Mouse (Mus musculus): ENCODE data around the gene Slc38a1.

The Slc38a1 gene

DNA sequence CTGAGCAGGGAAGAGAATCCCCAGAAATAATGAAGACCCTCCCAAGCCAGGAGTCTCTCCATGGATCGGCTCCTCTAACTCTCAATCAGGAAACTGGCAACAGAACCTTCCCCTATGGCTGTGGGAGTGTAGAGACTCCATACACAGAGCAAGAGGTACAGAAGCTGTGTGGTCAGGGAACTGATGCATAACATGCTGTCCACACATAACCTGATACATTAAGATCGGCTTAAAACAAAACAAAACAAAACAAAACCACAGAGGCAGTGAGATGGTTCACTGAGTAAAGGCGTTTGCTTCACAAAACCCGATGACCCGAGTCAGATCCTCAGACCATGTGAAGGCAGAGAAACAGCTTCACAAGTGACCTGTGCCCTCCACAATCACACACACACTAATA is 35.3 kb downstream of the Slc38a1 start:
- no peak for DNase-seq (ENCODE audit: low spot score)

DNA sequence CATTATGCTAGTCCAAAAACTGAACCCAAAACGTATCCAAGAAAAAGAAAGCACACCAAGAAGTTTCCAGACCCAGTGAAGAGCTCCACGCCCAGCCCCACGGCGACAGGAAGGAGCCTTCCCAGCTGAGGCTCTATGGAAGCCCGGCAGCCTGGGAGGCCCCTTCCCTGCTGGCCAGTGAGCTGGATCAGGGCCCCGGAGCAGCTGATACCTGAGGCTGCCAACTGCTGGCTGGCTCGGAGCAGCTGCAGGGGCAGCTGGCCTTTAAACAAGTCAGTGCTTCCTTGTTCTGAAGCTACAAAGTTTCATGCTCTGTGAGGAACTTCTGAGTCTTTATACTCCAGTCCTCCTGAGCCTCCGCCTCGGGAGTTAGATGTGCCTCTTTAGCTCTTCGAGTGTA is 38.4 kb downstream of the Slc38a1 start:
- peak; percentile 51 for DNase-seq (ENCODE audit: low spot score)

DNA sequence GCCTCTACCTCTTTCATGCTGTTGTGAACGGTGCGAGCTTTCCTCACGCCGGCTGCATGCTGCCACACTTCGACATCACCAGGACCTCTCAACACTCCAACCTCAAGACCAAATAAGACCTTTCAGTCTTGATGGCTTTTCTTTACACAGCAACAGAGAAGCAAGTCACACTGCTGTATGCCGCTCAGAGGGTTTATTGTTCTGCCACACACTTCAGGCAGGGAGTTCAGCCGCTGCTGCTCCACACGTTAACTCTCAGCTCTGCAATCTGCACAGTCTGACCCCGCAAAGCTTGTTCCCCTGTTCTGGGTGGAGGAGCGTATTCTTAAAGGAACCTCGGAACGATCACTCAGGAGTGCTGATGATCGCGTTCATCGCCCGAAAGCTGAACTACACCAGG is 40.7 kb downstream of the Slc38a1 start:
- DNase-seq (ENCODE audit: low spot score): no peak

DNA sequence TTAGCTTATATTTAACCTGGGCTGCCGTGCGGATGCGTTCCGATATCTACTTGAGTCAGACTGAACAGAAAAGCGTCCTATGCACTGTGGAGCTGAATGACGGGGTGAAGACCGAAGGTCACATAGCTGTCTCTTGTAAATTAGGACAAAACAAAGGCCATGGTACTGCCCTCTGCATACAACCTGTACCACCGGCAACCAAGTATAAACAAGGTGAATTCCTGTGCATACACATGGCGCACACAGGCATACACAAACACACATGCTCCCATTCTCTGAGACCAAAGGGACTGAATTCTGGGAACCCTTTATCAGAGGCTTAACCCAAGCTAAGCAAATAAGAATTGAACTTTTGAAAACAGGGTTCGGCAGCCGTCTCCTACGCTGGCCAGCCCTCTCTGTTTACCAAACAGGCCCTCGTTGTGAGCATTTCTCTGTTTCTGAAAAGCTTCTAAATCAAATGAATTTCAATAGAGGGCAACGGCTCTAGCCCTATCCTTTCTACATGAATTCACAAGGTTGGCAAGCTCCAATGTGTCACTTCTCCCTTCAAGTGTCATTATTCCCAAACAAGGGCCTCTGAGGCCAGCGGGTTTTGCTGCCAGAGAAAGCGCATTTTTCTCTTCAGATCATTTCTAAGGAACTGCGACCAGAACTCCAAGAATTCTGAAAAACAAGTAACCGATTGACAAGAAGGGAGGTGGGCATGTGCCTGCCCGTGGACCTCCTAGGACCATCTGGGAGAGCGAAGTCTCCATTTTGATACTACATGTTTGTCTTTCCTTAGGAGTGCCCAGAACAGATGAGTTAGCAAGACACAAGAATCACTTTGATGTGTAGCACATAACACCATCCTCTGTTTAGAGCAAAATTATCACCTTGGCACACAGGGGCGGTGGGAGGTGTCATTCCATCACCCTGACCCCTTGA is 42.6 kb downstream of the Slc38a1 start:
- peak; percentile 21 for DNase-seq (ENCODE audit: low spot score)

- no peak for DNase-seq (ENCODE audit: low spot score)
Observed at GRCm38 (mm10) chr15:96598888-96599578, 43.7 kb downstream of the Slc38a1 start.

DNA sequence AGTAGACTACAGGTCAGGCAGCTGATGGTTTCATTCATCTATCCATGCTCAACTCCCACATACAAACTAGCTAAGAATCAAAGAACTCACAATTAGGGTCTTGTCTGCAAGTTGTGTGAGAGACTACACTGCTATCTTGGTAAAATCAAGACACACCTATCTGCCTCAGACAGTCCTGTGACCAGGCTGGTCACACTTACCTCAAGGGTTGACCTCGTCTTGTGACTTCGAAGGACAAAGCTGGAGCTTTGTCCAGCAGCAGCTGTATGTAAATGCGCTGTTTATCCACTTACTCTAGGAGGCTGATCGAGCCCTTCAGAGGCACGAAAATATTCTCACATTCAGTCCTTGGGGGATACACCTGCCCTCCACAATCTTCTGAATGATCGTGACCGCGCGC is 45.6 kb downstream of the Slc38a1 start:
- no peak for DNase-seq (ENCODE audit: low spot score)

GRCm38 (mm10) chr15:96594316-96594715 is 48.4 kb downstream of the Slc38a1 start:
- DNase-seq (ENCODE audit: low spot score): no peak

DNA sequence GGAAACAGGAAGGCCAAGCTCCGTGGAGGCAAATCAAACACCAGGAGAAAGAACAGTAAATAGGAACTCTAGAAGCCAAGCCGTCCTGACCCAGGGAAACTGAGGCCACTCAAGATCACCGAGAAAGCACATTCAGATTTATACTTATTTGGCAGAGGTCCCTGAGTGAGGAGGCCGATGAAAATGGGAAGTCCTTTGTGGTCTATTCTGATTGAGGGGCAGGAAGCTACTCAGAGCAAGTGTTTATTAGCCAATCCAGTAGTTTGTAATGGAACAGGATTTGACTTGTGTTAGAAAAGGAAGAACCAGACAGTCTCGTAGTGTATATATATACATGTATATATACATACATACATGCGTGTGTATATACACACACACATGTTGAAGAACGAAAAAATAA is 48.8 kb downstream of the Slc38a1 start:
- DNase-seq (ENCODE audit: low spot score): no peak

DNA sequence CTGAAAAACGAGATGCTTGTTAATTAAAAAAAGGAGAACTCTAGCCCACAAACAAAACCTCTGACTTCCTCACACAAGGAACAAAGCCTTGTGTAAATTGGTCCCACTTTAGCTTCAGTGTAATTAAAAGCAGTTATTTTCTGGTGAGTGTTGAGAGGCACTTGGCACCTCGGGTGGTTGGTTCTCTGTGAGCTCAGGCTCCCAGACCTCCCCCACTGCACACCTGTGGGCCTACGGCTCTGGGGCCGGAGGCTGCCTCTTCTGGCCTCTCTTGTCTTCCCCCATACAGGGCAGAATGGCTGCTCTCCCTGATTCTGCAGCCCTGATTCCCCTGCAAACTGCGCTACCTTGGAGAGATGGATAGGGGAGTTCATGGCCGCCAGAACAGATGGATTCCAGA is 49.3 kb downstream of the Slc38a1 start:
- DNase-seq (ENCODE audit: low spot score): no peak

GRCm38 (mm10) chr15:96592976-96593375 is 49.7 kb downstream of the Slc38a1 start:
- DNase-seq (ENCODE audit: low spot score): no peak

- DNase-seq (ENCODE audit: low spot score): no peak
Observed at GRCm38 (mm10) chr15:96591876-96592417, 50.8 kb downstream of the Slc38a1 start.

DNA sequence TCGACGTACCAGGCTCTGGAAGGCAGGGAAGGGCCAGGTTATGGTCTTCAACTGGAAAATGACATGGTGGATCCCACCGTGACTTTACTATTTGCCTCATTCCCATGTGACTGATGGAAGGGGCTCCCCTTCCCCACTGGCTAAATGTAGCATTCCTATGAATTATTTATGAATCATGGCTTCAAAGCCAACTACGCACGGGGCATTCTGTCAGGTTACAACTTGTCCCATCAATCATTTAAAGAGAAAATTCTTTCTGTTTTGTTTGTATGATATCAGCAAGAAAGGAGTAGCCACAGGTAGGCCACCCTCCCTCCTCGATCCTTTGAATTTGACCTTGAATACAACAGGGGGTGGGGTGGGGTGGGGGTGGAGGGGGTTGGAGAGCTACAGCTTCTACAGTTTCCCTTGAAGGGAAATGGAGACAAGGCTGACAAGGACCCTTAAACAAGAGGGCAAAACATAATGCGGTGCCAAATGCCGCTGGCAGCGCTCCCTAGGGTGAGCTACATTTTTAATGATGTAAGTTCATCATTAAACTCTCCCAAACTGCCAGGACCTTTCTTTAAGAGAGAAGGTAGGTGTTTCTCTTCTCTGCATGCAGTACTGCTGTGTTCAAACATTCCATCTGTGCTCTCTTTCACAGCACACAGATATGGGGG is 53.6 kb downstream of the Slc38a1 start:
- no peak for DNase-seq (ENCODE audit: low spot score)

GRCm38 (mm10) chr15:96587998-96588397 is 54.7 kb downstream of the Slc38a1 start:
- DNase-seq (ENCODE audit: low spot score): no peak

DNA sequence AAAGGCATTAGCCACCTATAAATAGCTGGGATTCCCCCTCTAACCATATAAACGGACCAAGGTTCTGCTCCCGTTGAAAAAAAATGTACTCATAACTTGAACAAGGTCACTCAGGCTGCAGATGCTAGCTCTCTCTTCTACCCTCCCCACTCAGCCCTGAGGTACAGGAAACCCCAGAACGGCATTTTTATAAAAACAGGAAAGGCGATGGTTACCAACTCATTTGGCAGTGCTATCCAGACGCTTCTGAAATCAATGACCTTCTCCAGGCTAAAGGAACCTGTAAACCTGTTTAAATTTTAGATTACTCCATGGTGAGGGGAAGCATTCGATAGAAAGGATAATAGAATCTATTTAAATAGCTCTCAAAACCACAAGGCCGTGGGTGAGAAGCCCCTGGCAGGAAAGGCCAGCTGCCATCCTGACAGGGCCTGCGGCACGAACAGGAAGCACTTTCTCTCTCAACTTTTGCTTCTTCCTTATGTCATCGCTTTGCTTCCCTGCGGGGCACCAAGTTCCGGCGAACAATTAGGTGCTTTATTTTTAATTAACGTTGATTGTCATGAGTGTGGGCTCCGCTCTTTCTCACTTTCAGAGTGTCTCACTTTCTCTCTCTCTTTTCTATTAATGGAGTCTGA is 59.2 kb downstream of the Slc38a1 start:
- DNase-seq (ENCODE audit: low spot score): no peak

DNA sequence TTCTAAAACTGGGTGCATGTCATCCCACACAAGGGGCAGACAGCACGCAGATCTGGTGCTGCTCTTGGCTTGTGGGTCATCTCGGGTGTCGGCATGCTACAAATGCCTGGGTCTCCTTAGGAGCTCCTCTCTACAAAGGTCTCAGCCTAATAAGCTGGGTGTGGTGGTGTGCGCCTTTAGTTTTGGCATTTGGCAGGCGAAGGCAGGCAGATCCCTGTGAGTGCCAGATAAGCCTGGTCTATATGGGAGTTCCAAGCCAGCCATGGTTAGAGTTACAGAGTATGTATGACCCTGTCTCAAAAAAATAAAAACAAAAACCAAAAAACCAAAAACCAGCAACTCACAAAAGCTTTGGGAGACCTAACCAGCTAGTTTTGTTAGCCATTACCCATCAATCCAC is 65.7 kb downstream of the Slc38a1 start:
- no peak for DNase-seq (ENCODE audit: low spot score)

DNA sequence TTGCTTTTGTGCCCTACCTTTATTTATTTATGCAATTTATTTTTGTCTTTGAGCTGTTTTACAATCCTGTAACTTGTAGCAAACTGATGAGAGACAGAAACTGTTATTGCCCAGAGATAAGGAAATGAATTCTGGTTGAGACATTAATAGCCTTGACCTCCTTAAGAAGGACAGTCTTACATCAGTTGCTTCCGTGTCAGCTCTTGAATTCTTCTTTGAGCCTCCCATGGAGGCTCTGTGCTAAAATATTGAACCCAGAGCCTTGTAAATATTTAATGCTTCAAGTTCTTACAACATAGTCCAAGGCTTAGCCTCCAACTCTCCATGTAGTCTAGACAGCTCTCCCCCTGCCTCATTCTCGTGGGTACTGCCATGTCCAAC is 73.7 kb downstream of the Slc38a1 start:
- no peak for DNase-seq (ENCODE audit: low spot score)

GRCm38 (mm10) chr15:96568271-96568982 is 74.3 kb downstream of the Slc38a1 start:
- no peak for DNase-seq (ENCODE audit: low spot score)

GRCm38 (mm10) chr15:96566850-96567271 is 75.9 kb downstream of the Slc38a1 start:
- DNase-seq (ENCODE audit: low spot score): peak; percentile 41

DNA sequence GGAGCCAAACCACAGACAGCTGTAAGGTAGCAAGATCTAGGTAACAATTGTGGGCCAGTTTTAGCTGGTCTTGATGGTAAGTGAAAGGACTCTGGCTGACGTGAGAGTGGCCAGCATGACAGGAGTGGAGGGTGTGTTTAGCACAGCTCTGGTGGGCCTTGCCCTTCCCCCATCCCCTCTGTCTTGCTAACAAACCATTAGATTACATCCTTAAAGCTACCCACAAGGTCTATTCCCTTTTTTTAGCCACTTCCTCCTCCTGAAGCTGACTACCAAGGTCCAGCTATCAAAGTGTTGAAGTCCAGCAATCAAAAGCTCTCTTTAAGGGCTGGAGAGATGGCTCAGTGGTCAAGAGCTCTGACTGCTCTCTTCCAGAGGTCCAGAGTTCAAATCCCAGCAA is 78.9 kb downstream of the Slc38a1 start:
- no peak for DNase-seq (ENCODE audit: low spot score)

- no peak for DNase-seq (ENCODE audit: low spot score)
Observed at GRCm38 (mm10) chr15:96562521-96562920, 80.2 kb downstream of the Slc38a1 start.

DNA sequence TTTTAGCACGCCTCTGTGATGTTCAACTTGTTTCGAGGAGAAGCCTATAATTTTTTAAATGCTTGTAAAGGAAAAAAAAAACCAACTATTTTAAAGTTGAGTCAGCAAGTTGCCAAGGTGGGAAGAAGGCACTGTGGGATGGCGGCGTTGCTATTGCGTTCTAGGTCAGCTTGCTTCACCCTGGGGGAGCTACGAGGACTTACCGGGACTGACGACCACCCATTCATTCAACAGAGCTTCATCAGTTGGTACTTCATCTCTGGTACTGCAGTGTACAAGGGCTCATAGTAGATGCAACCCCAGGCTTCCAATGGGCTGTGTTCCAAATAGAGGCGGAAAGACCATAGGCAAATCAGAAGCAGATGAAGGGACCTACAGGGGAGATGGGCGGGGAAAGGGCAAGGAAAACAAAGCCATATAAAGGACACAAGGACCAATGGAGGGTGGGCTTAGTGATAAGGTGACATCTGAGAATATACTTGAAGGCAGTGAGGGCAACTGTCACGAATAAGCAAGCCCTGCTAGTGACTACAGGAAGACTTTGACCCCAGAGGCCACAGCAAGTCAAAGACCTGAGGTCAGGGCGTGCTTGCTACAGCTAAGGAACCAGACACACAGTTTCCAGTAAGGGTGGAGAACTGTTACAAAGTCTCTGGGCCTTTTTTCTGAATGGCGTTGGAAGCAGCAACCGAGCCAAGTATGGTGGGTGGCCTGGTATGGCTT is 82.0 kb downstream of the Slc38a1 start:
- no peak for DNase-seq (ENCODE audit: low spot score)

Data from layer of hippocampus, adult 11-12 months (tissue).